In the genomic region with DNA sequence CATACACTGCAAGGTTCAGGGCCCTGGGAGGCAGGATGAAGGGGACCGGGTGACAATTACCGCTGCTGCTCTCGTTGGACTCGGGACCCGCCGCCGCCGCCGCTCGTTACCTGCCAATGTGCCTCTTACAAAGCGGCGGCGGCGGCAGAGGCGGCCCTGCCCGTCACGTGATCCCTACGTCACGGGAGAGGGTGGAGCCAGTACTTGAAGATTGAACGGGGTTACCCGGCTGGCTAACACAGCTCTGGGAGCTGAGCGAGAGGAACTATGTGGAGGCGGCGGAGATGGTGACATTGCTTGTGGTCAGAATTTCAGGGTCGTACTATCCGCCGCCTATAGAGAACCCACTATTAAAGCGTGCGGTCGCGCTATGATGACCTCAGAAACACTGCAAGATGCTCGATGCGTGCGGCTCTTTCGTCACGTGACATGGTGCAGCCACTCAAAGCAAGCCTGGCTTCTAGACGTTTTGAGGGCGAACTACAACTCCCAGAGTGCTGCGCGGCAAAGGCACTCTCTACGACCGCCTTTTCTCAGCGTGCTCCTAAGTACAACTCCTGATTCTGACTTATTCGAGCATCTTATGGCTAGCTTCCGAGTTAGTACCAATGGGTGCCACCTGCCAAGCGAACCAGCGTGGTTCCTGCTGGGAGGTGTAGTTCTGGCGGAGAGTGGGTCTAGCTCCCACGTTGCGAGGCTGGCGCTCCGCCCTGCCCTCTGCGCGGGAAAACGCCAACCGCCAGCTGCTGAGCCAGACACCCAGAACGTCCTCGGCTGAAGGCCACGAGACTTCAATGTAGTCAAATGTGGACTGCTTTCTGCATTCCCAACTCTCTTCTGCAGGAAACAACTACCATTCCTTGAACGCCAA, we compare ENCODE assay signal across 7 mouse cellular contexts. TPM values are rescaled to one million over a fixed set of nuclear protein-coding genes. Genes with fewer than 3 reads are reported as not detected.
A peak's percentile ranks its signal among the peaks of the same experiment; 100 is the strongest.
DNase-seq lines count a peak whose midpoint lies in the region; ATAC-seq and TF ChIP-seq lines count a peak whose summit lies in the region.

A gene (minus strand): TSS at position 165 of the 871 bp plus-strand sequence.

- ATAC-seq in intestine, postnatal 0 days, result peak; percentile 97
- peak; percentile 97 for ATAC-seq in midbrain, embryonic 12.5 days (ENCODE audit: low FRiP score, low read depth)

- peak within 1 kb of the TSS; percentile 93 for H3K4me2 ChIP-seq in intestine, postnatal 0 days (replicated peaks; ENCODE audit: low read depth)
- peak within 1 kb of the TSS; percentile 79 for H3K4me2 ChIP-seq in midbrain, embryonic 12.5 days (replicated peaks)

- H3K27ac ChIP-seq in embryonic facial prominence, embryonic 10.5 days (replicated peaks), result peak within 1 kb of the TSS; percentile 95
- H3K27ac ChIP-seq in intestine, postnatal 0 days (ENCODE audit: low read depth, low read length), result peak within 1 kb of the TSS; percentile 81
- peak within 1 kb of the TSS; percentile 87 for H3K27ac ChIP-seq in midbrain, embryonic 12.5 days (replicated peaks)
- H3K27ac ChIP-seq in small intestine, adult 2 months (ENCODE audit: insufficient read depth, low read depth, low read length), result peak within 1 kb of the TSS; percentile 63

- no peak for TF ChIP-seq CTCF in intestine, postnatal 0 days (IDR thresholded peaks at IDR 0.05; ENCODE audit: low read depth)
- TF ChIP-seq CTCF in small intestine, adult 2 months (IDR thresholded peaks at IDR 0.05; ENCODE audit: extremely low read depth, insufficient read length, insufficient replicate concordance, low read depth, low read length), result no peak

- peaks cover 27% of the 10 kb centered on the region for H3K4me1 ChIP-seq in embryonic facial prominence, embryonic 10.5 days
- H3K4me1 ChIP-seq in intestine, postnatal 0 days (replicated peaks; ENCODE audit: control insufficient read depth, insufficient read depth, low read length), result peaks cover 10% of the 10 kb centered on the region; the same call in 1 of the 2 replicates
- peaks cover 24% of the 10 kb centered on the region for H3K4me1 ChIP-seq in midbrain, embryonic 12.5 days
- H3K4me1 ChIP-seq in small intestine, adult 2 months (ENCODE audit: control insufficient read depth, insufficient read depth, insufficient read length, low read length), result no peaks in the 10 kb centered on the region; the same call in 1 of the 2 replicates

- DNase-seq in adrenal gland, postnatal 10 days, result peak; percentile 97
- DNase-seq in embryonic facial prominence, embryonic 10.5 days (ENCODE audit: low spot score), result peak; percentile 95
- DNase-seq in gonadal fat pad, adult 2 months (ENCODE audit: low read depth), result peak; percentile 91
- peak; percentile 96 for DNase-seq in left cerebral cortex, postnatal 4 days

- H3K9ac ChIP-seq in intestine, postnatal 0 days (ENCODE audit: low read depth, low read length), result peak within 1 kb of the TSS; percentile 87
- H3K9ac ChIP-seq in midbrain, embryonic 12.5 days (replicated peaks), result peak within 1 kb of the TSS; percentile 91

- peak; percentile 63 for TF ChIP-seq POLR2A in small intestine, adult 2 months (IDR thresholded peaks at IDR 0.05; ENCODE audit: low read depth, low read length)

- no peaks in the 10 kb centered on the region for H3K27me3 ChIP-seq in embryonic facial prominence, embryonic 10.5 days (replicated peaks; ENCODE audit: low read depth, poor library complexity, severe bottlenecking)
- no peaks in the 10 kb centered on the region for H3K27me3 ChIP-seq in intestine, postnatal 0 days (replicated peaks; ENCODE audit: control insufficient read depth, insufficient read depth, low read length)
- no peaks in the 10 kb centered on the region for H3K27me3 ChIP-seq in midbrain, embryonic 12.5 days
- no peaks in the 10 kb centered on the region for H3K27me3 ChIP-seq in small intestine, adult 2 months (ENCODE audit: control insufficient read depth, insufficient read depth, low read length)

- under 1% methylated on average over 60 of the region's 60 CpGs for WGBS in embryonic facial prominence, embryonic 10.5 days
- WGBS in intestine, postnatal 0 days, result under 1% methylated on average over 60 of the region's 60 CpGs
- WGBS in midbrain, embryonic 12.5 days, result under 1% methylated on average over 60 of the region's 60 CpGs
- WGBS in small intestine, adult 2 months, result 1% methylated on average over 60 of the region's 60 CpGs

- peaks cover 23% of the 10 kb centered on the region for H3K36me3 ChIP-seq in embryonic facial prominence, embryonic 10.5 days (replicated peaks)
- peaks cover 6% of the 10 kb centered on the region; the same call in 1 of the 2 replicates for H3K36me3 ChIP-seq in intestine, postnatal 0 days (ENCODE audit: control insufficient read depth, insufficient read depth)
- H3K36me3 ChIP-seq in midbrain, embryonic 12.5 days, result peaks cover 11% of the 10 kb centered on the region
- no peaks in the 10 kb centered on the region for H3K36me3 ChIP-seq in small intestine, adult 2 months (ENCODE audit: control insufficient read depth, insufficient read depth, low read length)

- H3K9me3 ChIP-seq in embryonic facial prominence, embryonic 10.5 days, result no peaks in the 10 kb centered on the region
- H3K9me3 ChIP-seq in intestine, postnatal 0 days (ENCODE audit: control insufficient read depth), result no peaks in the 10 kb centered on the region
- H3K9me3 ChIP-seq in midbrain, embryonic 12.5 days, result no peaks in the 10 kb centered on the region

- peak within 1 kb of the TSS; percentile 90 for H3K4me3 ChIP-seq in embryonic facial prominence, embryonic 10.5 days
- H3K4me3 ChIP-seq in intestine, postnatal 0 days (ENCODE audit: low read depth, low read length), result peak within 1 kb of the TSS; percentile 82
- H3K4me3 ChIP-seq in midbrain, embryonic 12.5 days, result peak within 1 kb of the TSS; percentile 92
- H3K4me3 ChIP-seq in small intestine, adult 2 months (ENCODE audit: low read depth, low read length), result peak within 1 kb of the TSS; percentile 73

- intact Hi-C loops in left cerebral cortex, postnatal 4 days (cut with DNase I), result no loop called here

RNA-seq across cellular contexts. Expression of the gene that starts here (rescaled TPM):
- total RNA-seq in adrenal gland, postnatal 10 days (2021), result 10 to 100 TPM; 39.0 to 46.7 TPM
- 95.7 and 101 TPM in 2 replicates for polyA plus RNA-seq in embryonic facial prominence, embryonic 10.5 days (2016; fragmentation: Nextera tagmentation; extraction: Ambion mirVana)
- 36.2 and 49.8 TPM in 2 replicates for polyA plus RNA-seq in gonadal fat pad, adult 2 months (2012; rRNA removed)
- polyA plus RNA-seq in intestine, postnatal 0 days (2015; fragmentation: Nextera tagmentation; extraction: Ambion mirVana), result 15.3 and 17.7 TPM in 2 replicates
- 10 to 100 TPM; 77.8 to 78.2 TPM for total RNA-seq in left cerebral cortex, postnatal 4 days (2021)
- 74.8 and 75.5 TPM in 2 replicates for polyA plus RNA-seq in midbrain, embryonic 12.5 days (2016; fragmentation: Nextera tagmentation; extraction: Ambion mirVana)
- 60.7 and 80.3 TPM in 2 replicates for polyA plus RNA-seq in small intestine, adult 2 months (2012; rRNA removed)

Comparison
In these comparisons a context has a peak if more than half of its experiments do, and no peak if none do; other contexts are left out.
1. Peak in every context shown above with its lines: DNase-seq, ATAC-seq, H3K4me3 ChIP-seq and H3K27ac ChIP-seq.